Mouse (Mus musculus): ENCODE measurements around the gene Morn1.

Morn1 gene

GRCm38 (mm10) chr4:155079666-155080065 is 6.7 kb upstream of the Morn1 start:
- DNase-seq = no peak

GRCm38 (mm10) chr4:155083553-155083952 is 2.8 kb upstream of the Morn1 start:
- DNase-seq = no peak

GRCm38 (mm10) chr4:155084351-155084750 is 2.0 kb upstream of the Morn1 start:
- no peak for DNase-seq

- DNase-seq = no peak
Observed at GRCm38 (mm10) chr4:155085206-155086107, 920 bp upstream of the Morn1 start.

- no peak for DNase-seq
Observed at GRCm38 (mm10) chr4:155089241-155089640, 2.9 kb downstream of the Morn1 start.

GRCm38 (mm10) chr4:155090147-155090546 is 3.8 kb downstream of the Morn1 start:
- peak in 1 of 2 experiments; percentile 31 for DNase-seq

- peak in 1 of 2 experiments; percentile 26 for DNase-seq
Observed at GRCm38 (mm10) chr4:155090688-155091449, 4.5 kb downstream of the Morn1 start.

GRCm38 (mm10) chr4:155092718-155093430 is 6.5 kb downstream of the Morn1 start:
- peak; percentile 91 to 94 for DNase-seq

GRCm38 (mm10) chr4:155093431-155094149 is 7.2 kb downstream of the Morn1 start:
- DNase-seq = peak in 1 of 2 experiments; percentile 45

- peak; percentile 57 to 66 for DNase-seq
Observed at GRCm38 (mm10) chr4:155094565-155094964, 8.2 kb downstream of the Morn1 start.

- DNase-seq = peak; percentile 92 to 94
Observed at GRCm38 (mm10) chr4:155095238-155095900, 9.0 kb downstream of the Morn1 start.

- DNase-seq = peak; percentile 71 to 78
Observed at GRCm38 (mm10) chr4:155095967-155096366, 9.6 kb downstream of the Morn1 start.

GRCm38 (mm10) chr4:155097452-155097851 is 11.1 kb downstream of the Morn1 start:
- peak in 1 of 2 experiments; percentile 26 for DNase-seq

GRCm38 (mm10) chr4:155098572-155098971 is 12.2 kb downstream of the Morn1 start:
- DNase-seq = no peak

- no peak for DNase-seq
Observed at GRCm38 (mm10) chr4:155107886-155108285, 21.5 kb downstream of the Morn1 start.

GRCm38 (mm10) chr4:155109471-155109870 is 23.1 kb downstream of the Morn1 start:
- DNase-seq = no peak

- DNase-seq = no peak
Observed at GRCm38 (mm10) chr4:155113766-155114410, 27.5 kb downstream of the Morn1 start.

- DNase-seq = no peak
Observed at GRCm38 (mm10) chr4:155116607-155117006, 30.2 kb downstream of the Morn1 start.

GRCm38 (mm10) chr4:155117396-155117978 is 31.1 kb downstream of the Morn1 start:
- DNase-seq = no peak

- no peak for DNase-seq
Observed at GRCm38 (mm10) chr4:155118278-155118677, 31.9 kb downstream of the Morn1 start.

- DNase-seq = no peak
Observed at GRCm38 (mm10) chr4:155120038-155120437, 33.7 kb downstream of the Morn1 start.

All from cerebellum, adult 18-20 months (tissue).